Mouse (Mus musculus): ENCODE measurements around the gene Yrdc.

Yrdc gene

DNA sequence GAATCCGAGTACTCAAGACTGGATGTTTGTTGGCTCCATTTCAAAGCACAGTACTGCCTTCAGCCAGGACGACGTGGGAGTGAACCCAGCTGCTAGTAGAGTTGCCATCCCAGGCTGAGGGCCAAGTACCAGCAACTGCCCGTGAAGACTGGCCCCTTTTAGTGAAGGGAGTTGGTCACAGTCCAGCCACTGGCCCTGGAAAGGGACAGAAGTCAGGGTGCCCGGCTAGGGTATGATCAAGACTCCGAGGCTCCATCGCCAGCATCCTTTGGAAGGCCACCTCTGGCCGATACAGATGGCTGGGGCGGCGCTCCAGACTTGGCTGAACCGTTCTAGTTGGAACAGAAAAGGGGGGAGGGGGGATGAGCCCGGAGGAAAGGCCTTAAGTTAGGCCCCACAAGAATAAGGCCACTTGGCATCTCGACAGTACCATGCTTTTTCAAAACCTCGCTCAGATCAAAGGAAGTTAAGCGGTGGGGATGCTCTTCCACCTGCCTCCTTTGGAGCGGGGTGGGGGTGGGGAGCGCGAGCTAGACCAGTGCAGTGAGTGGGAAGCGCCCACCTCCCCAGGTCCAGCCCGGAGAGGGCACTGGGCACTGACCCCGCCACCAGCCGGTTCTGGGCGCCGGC is 733 bp upstream of the Yrdc start:
- DNase-seq (ENCODE audit: low read depth, low spot score) = peak; percentile 63

DNA sequence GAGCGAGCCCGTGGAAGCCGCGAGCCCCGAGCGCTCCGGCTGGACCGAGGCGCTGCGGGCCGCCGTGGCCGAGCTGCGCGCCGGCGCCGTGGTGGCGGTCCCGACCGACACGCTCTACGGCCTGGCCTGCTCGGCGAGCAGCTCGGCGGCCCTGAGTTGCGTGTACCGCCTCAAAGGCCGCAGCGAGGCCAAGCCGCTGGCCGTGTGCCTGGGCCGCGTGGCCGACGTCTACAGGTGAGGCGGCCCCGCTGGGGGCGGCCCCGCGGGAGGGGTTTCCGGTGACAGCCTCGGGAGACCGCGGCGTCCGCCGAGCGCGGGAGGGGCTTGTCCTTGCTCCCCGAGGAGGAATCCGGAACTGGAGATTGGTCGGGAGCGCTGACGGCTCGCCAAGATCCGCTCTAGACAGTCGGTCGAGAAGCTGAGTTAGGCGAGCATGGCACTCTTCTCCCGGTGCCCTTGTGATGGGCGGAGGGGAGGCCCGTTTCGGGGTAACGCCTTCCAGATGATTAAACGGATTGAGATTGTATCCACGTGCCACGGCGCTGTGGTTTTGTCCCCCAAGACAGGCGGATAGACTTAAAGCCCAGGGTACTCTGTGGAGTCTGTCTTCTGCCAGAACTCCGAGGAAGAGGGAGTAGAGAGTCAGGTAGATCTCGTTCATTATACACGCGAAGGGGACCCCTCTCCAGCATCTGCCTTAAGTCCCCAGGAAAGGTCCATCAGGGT is 617 bp downstream of the Yrdc start, which contains the start of gene 1110065P20Rik:
1110065P20Rik (minus strand) TSS at position 264 of the 726 bp plus-strand sequence.
- DNase-seq (ENCODE audit: low read depth, low spot score) = peak; percentile 74

DNA sequence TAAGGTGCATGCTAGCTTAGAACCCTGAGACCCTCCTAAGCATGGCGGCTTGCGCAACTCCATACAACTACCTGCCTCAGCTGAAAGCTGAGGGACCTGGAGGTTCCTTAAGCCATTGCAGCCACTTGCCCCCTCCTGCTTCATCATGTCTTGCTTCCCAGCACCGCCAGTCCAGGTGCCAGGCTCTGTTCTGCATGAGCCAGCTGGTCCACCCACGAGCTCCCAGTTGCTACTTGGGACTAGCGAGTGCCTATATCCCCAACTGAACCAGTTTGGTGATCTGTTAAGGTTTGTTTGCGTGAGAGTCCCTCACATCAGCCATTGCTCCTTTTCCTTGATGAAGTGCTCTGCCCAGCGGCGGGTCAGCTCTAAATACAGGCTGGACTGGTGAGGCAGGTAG is 5.8 kb downstream of the Yrdc start:
- DNase-seq (ENCODE audit: low read depth, low spot score) = no peak

DNA sequence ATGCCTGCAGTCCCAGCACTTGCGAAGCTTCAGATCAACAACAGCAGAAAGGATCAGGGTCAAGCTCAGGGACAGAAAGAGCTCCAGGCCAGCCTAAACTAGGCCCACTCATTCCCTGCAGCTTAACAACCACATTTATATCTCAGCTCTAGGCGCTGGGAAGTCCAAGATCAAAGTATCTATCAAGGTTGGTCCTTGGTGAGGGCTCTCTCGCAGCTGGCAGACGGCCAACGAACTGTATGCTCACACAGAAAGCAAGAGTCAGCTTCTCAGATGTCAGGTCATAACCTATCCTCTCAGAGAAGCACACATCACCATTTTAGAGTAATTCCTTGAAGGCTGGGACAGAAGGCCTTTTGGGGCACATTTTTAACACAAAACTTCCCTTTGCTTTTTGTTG is 7.9 kb downstream of the Yrdc start:
- DNase-seq (ENCODE audit: low read depth, low spot score) = no peak

DNA sequence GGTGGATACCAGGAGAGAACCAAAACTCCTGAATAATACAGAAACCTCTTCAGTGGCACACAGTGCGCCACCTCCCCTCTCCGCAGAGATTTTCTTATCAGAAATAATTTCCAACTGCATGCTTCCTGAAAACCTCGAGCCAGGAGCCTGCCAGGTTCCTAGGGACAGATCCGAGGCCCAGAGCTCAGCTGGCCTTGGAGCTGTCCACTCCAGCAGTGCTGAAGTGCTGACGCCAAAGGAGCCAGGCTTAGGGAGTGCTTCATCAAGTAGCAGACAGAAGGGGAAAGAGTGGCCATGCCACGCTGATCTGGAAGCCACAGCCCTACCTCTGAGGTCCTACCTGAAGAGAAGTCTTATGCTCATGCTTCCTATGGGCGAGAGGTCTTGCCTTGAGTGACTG is 10.0 kb downstream of the Yrdc start:
- DNase-seq (ENCODE audit: low read depth, low spot score) = peak; percentile 74

DNA sequence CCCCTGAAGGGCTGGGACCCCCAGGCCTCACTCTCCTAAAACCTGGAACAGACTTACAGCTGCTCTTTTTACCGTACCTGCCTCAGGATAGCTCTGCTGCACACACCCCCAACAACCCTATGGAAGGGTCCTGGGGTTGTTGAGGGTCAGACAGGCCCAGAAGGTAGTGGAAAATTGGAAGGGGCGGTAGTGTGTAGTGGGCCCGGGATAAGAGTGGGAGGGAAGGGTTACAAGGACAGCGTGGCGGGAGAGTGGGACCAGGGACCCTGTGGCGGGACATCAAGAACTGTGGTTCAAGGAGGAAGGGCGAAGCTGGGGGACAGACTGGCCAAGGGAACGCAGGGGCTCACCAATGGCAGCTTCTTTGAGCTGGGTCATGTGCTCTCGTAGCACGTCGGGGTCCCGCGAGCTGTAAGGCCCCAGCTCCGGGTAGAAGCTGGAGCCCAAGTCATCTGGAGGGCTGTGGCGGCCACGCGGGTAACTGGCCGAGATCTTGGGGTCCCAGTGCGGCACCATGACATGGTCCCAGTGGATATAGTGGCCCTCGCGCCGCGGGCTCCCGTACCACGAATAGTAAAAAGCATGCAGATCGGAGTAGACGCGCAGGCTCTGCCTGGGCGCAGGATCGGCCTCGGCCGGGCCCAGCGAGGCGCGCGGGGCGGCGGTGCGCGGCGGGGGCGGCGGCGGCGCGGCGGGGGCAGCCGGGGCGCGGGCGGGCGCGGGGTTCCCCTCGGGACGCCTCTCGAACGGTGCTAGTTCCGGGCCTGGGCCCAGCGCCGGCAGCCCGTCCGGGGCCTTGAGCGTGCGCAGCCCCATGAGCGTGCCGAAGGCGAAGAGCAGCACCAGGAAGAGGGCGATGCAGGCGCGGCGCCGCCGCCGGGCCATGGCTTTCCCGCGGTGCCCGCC is 11.1 kb downstream of the Yrdc start, which contains the start of gene Maneal:
Maneal (minus strand) TSS at position 889 of the 906 bp plus-strand sequence.
- no peak for DNase-seq (ENCODE audit: low read depth, low spot score)

DNA sequence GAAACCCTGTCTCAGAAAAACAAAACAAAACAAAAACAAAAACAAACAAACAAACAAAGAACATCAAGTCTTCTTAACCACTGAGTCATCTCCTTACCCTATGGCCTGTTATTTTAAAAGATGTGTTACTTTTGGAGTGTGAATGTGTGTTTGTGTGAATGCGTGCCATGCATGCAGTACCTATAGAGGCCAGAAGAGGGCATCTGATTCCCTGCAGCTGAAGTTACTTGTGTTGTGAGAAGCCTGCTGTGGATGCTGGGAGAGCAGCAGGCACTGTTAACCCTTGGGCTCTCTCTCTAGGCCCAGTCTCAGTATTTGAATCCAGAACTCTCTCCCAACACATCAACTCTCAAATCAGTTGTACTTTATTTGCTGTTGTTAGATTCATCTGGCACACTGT is 22.2 kb downstream of the Yrdc start:
- peak; percentile 87 for DNase-seq (ENCODE audit: low read depth, low spot score)

DNA sequence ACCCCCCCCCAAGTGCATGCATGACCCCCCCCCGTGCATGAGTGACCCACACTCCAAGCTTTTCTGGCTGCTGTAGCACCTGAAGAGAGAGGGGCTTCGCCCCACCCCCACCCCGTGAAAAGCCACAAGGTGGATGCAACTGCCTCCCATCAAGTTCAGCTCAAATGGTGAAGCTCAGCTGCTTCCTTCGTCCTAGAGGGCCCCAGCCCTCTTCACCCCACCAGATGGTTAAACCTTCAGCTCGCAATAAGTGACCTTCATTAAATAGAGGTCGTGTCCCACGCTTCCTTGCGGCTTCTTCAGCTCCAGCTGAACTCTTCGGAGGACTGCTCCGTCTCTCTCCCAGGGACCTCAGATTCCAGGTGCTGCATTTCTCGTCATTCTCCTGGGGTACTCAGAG is 30.1 kb downstream of the Yrdc start, which contains the start of gene Epha10:
Epha10 (plus strand) TSS at position 301 of the 400 bp plus-strand sequence.
- no peak for DNase-seq (ENCODE audit: low read depth, low spot score)

DNA sequence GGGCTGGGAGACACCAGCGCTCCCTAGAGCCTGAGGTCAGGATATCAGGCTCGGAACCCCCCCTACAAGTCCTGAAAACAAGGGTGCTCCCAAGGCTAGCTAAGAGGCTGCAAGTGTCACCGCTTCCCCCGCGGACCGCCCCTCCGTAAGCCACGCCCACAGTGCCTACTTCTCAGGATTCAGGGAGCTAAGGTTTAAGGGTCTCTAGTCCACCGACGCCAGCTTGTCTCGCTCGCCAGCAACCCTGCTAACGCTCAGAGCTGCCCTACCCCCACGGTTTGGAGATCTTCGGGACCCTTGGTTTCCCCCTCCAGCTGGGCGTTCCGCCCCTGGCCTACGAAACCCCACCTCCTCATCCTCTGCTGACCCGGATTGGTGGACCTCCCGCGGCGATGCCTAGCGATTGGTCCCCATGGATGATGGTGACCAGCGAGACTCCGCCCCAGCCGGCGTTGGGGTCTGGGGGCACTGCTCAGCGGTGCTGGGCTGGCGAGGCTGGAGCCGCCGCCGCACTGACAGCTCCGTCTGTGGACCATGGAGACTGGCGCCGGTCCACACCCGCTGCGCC is 30.9 kb downstream of the Yrdc start:
- peak; percentile 87 for DNase-seq (ENCODE audit: low read depth, low spot score)

DNA sequence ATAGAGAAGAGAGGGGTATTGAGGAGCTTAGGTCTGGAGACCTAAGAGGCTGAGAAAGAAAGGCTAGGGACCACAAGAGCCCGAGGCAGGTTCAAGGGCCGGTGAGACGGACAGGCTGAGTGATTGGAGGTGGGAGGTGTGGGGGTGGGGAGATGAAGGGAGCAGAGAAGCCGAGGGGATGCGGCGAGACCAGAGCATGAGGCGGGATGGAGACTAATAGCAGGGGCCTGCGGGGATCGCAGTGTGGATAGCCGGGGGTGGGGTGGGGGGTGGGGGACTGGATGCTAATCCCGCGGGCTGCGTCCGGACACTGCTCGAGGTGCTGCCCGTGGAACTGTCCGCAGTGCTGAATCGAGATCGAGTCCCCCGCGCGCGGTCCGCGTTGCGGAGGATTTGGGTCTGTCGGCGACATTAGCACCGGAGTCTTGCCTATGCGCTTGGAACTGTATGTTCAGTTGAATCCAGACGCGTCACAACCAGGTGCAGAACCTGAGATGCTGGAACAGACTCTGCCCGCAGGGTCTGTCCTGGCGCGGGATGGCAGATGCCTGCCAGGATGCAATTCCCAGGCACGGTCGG is 31.8 kb downstream of the Yrdc start:
- peak; percentile 73 for DNase-seq (ENCODE audit: low read depth, low spot score)

DNA sequence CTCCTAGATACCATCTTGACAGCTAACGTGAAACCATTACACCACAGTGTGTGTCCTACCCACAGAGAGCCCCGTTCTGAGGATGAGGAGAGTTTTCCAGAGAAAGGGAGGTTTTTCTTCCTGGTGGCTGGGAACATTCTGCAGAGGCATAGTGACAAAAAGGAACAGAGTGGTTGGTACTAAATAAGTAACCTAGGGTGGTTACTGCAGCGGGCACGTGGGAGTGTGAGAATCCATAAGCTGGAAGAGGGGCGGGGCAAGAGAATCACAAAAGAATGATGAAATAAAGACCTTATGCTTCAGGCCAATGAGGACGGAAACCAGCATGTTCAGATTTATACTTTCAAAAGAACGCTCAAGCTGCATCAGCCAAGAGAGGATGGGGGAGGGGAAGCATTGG is 38.2 kb downstream of the Yrdc start:
- no peak for DNase-seq (ENCODE audit: low read depth, low spot score)

DNA sequence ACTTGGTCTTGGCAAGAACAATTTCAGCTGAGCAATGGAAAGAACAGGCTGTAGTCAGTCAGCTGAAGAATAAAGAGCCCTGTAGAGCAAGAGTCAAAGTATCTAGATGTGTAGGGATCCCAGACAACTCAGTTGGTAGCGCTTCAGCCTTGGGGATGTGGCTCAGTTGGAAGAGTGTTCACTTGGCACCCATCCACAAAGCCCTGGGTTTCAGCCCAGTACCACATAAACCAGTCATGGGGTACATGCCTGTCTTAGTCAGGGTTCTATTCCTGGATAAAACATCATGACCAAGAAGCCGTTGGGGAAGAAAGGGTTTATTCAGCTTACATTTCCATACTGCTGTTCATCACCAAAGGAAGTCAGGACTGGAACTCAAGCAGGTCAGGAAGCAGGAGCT is 39.5 kb downstream of the Yrdc start:
- no peak for DNase-seq (ENCODE audit: low read depth, low spot score)

DNA sequence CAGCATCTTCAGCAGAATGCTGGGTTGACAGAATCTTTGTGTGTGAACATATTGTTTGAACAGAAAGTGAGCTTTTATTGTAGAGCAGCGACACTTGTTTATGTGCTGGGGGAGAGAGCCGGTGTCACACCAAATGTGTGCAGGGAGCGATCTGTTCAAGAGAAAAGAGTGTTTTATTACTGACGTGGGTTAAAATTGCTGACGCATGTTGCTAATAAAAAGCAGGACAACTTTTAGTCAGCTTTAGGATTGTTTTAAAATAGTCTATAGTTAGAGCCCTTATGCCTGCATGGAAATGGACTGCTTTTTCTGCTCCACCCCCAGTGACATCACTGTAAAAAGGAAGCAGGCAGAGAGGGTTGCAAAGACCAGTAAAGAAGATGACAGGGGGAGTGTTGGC is 40.4 kb downstream of the Yrdc start:
- no peak for DNase-seq (ENCODE audit: low read depth, low spot score)

DNA sequence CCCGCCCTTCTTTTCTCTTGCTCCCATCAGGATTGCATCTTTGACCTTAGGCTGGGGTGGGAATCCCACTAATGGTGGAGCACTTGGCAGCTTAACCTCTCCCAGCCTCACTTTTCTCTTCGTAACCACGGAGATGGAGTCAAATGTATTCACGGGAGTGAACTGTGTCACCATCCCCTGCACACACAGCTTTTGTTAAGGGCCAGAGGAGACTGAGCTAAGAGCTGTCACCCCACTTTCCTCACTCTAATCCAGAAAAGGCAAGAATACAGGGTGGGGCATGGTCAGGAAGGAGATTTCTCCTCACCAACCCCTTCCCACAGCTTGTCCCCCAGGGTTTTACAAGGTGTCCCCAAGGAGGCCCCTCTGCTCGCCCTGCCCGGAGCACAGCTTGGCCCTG is 43.3 kb downstream of the Yrdc start:
- DNase-seq (ENCODE audit: low read depth, low spot score) = peak; percentile 39

DNA sequence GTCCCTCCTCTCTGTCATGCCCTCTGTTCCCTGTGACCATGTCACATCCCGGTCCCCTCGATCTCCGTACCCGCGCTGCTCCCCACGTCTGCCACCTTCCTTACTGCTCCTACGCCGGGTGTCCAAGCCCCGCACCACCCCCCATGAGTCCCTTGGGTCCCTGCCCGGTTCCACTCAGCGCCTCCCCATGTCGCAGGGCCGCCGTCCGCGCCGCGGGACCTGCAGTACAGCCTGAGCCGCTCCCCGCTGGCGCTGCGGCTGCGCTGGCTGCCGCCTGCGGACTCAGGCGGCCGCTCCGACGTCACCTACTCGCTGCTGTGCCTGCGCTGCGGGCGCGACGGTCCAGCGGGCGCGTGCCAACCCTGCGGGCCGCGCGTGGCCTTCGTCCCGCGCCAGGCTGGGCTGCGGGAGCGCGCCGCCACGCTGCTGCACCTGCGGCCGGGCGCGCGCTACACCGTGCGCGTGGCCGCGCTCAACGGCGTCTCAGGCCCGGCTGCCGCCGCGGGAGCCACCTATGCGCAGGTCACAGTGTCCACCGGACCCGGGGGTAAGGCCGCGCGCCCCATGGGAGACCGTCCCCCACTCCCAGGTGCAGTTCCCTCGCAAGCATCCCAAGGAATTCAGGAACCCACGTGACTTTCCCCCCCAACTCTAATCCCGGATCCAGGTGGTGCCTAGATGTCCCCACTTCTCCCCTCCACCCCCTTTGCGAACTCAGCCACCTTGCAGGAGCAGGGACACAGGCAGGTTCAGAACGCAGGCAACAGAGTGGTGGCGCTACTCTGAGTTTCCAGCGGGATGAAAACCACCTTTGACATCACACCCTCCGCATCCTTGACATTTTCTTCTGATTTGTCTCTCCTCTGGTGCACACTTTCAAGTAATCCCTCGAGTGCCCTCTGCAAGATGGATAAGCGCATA is 44.3 kb downstream of the Yrdc start:
- peak; percentile 55 for DNase-seq (ENCODE audit: low read depth, low spot score)

DNA sequence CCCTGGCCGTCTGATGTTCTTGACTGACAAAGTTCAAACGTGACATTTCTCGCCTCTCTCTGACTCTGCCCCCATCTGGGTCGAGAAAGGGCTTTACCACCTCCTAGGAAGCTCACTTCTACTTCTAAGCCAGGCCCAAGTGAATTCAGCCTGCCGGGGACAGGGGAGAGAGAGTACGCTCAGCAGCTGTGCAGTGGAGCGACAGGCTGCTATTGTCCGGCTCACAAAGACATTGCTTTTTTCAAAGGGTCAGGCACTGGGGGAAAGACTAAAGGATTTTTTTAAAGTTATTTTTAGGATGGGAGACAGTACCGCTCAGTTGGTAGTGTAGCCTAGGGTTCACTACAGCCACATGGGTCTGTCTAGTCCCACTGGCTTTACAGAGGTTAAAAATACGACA is 47.9 kb downstream of the Yrdc start:
- DNase-seq (ENCODE audit: low read depth, low spot score) = no peak

DNA sequence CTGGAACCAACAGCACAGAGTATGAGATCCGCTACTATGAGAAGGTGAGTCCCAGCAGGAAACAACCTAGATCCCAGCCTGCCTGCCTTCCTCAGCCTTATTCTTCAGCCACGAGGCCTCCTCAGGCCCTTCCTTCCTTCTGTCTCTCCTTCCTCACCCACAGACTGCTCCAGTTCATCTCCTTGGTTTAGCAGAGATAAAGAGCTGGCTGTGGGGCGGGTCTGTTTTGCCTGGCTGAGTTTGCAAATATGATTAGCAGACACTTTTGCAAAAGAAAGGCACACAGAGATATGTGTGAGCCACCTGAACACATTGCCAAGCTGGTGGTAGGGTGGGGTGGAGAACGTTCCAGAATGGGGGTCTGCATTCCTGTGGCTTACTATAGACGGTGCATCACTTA is 49.4 kb downstream of the Yrdc start:
- DNase-seq (ENCODE audit: low read depth, low spot score) = no peak

Data from ZHBTc4 (cell line).